Comparison of ENCODE assay signal across 8 mouse cellular contexts in genomic region chr8:107118803-107119233, GRCm38 (mm10). TPM values are rescaled to one million over a fixed set of nuclear protein-coding genes. Genes with fewer than 3 reads are reported as not detected.
DNase-seq lines count a peak whose midpoint lies in the region; ATAC-seq and TF ChIP-seq lines count a peak whose summit lies in the region.

No protein-coding gene starts in this region.

- H3K27me3 ChIP-seq in small intestine, adult 2 months (ENCODE audit: control insufficient read depth, insufficient read depth, low read length): no peaks in the 10 kb centered on the region
- H3K27me3 ChIP-seq in midbrain, embryonic 16.5 days (ENCODE audit: control insufficient read depth, insufficient read depth, low read depth, low read length): no peaks in the 10 kb centered on the region

- H3K27ac ChIP-seq in brown adipose tissue, adult 24 weeks (replicated peaks; ENCODE audit: low read depth, low read length): peak overlapping the region; percentile 5; the same call in 1 of the 2 replicates
- peak overlapping the region; percentile 89 for H3K27ac ChIP-seq in small intestine, adult 2 months (ENCODE audit: insufficient read depth, low read depth, low read length)
- H3K27ac ChIP-seq in midbrain, embryonic 16.5 days (ENCODE audit: low read length): no peak overlapping the region

- no peak; the same call in 1 of the 2 replicates for TF ChIP-seq POLR2A in small intestine, adult 2 months (IDR thresholded peaks at IDR 0.05; ENCODE audit: low read depth, low read length)

- H3K4me2 ChIP-seq in midbrain, embryonic 16.5 days (ENCODE audit: low read length): no peak overlapping the region

- H3K9ac ChIP-seq in midbrain, embryonic 16.5 days (ENCODE audit: low read depth, low read length): no peak overlapping the region

- 21% methylated on average over 7 of the region's 7 CpGs for WGBS in small intestine, adult 2 months
- WGBS in midbrain, embryonic 16.5 days: 67% methylated on average over 7 of the region's 7 CpGs

- H3K4me1 ChIP-seq in brown adipose tissue, adult 24 weeks (ENCODE audit: control insufficient read depth, insufficient read depth, insufficient read length, low read length): peaks cover 10% of the 10 kb centered on the region; the same call in 1 of the 2 replicates
- H3K4me1 ChIP-seq in small intestine, adult 2 months (ENCODE audit: control insufficient read depth, insufficient read depth, insufficient read length, low read length): peaks cover 24% of the 10 kb centered on the region
- H3K4me1 ChIP-seq in midbrain, embryonic 16.5 days (ENCODE audit: control insufficient read depth, insufficient read depth, low read length): no peaks in the 10 kb centered on the region

- peak; percentile 74 for DNase-seq in adrenal gland, adult 2 months
- DNase-seq in adrenal gland, postnatal 4 days (ENCODE audit: low spot score in 2 of 2): no peak
- DNase-seq in kidney, adult 8-10 months: peak; percentile 89 to 90
- DNase-seq in embryo, embryonic 11 days: no peak
- DNase-seq in layer of hippocampus, postnatal 10 days (ENCODE audit: low spot score in 2 of 2): no peak

- H3K36me3 ChIP-seq in small intestine, adult 2 months (ENCODE audit: control insufficient read depth, insufficient read depth, low read length): no peaks in the 10 kb centered on the region
- no peaks in the 10 kb centered on the region for H3K36me3 ChIP-seq in midbrain, embryonic 16.5 days (ENCODE audit: control insufficient read depth, insufficient read depth, low read length)

- no peak for TF ChIP-seq CTCF in small intestine, adult 2 months (IDR thresholded peaks at IDR 0.05; ENCODE audit: extremely low read depth, insufficient read length, insufficient replicate concordance, low read depth, low read length)

- no peak for ATAC-seq in midbrain, embryonic 16.5 days

- H3K9me3 ChIP-seq in midbrain, embryonic 16.5 days (replicated peaks; ENCODE audit: control insufficient read depth, low read length, poor library complexity, severe bottlenecking): no peaks in the 10 kb centered on the region

- H3K4me3 ChIP-seq in brown adipose tissue, adult 24 weeks (ENCODE audit: insufficient read depth, low read depth, low read length): no peak overlapping the region
- no peak overlapping the region for H3K4me3 ChIP-seq in small intestine, adult 2 months (ENCODE audit: low read depth, low read length)
- H3K4me3 ChIP-seq in midbrain, embryonic 16.5 days (ENCODE audit: low read depth, low read length): no peak overlapping the region

RNA-seq across cellular contexts. Expression of gene Terf2, which starts 22.5 kb away (rescaled TPM):
- 10 to 100 TPM; 22.9 to 23.5 TPM for total RNA-seq in adrenal gland, adult 2 months (2021)
- polyA plus RNA-seq in adrenal gland, adult 2 months (2012; rRNA removed): 5.5 and 6.3 TPM in 2 replicates
- 10 to 100 TPM; 35.7 to 38.4 TPM for total RNA-seq in adrenal gland, postnatal 4 days (2021)
- polyA plus RNA-seq in brown adipose tissue, adult 24 weeks (2012; ENCODE audit: insufficient read depth, insufficient read length, missing spikeins): 6.7 and 9.0 TPM in 2 replicates
- polyA plus RNA-seq in small intestine, adult 2 months (2012; rRNA removed): 2.5 and 4.5 TPM in 2 replicates
- polyA plus RNA-seq in midbrain, embryonic 16.5 days (2015; fragmentation: Nextera tagmentation; extraction: Ambion mirVana): 26.4 and 28.3 TPM in 2 replicates
- 10 to 100 TPM; 36.0 to 36.6 TPM for total RNA-seq in layer of hippocampus, postnatal 10 days (2021)

RNA-seq across cellular contexts. Expression of gene Cyb5b, which starts 31.6 kb away (rescaled TPM):
- 100 to 1,000 TPM; 384 to 492 TPM for total RNA-seq in adrenal gland, adult 2 months (2021)
- 212 and 282 TPM in 2 replicates for polyA plus RNA-seq in adrenal gland, adult 2 months (2012; rRNA removed)
- 100 to 1,000 TPM; 297 to 305 TPM for total RNA-seq in adrenal gland, postnatal 4 days (2021)
- polyA plus RNA-seq in brown adipose tissue, adult 24 weeks (2012; ENCODE audit: insufficient read depth, insufficient read length, missing spikeins): 177 and 294 TPM in 2 replicates
- polyA plus RNA-seq in small intestine, adult 2 months (2012; rRNA removed): 86.2 and 157 TPM in 2 replicates
- 120 and 124 TPM in 2 replicates for polyA plus RNA-seq in midbrain, embryonic 16.5 days (2015; fragmentation: Nextera tagmentation; extraction: Ambion mirVana)
- 100 to 1,000 TPM in 1 of 2 experiments, 10 to 100 TPM in 1; 97.0 to 102 TPM for total RNA-seq in layer of hippocampus, postnatal 10 days (2021)

RNA-seq across cellular contexts. Expression of gene Tmed6, which starts 53.4 kb away (rescaled TPM):
- not detected for total RNA-seq in adrenal gland, adult 2 months (2021)
- polyA plus RNA-seq in adrenal gland, adult 2 months (2012; rRNA removed): not detected in 2 replicates
- total RNA-seq in adrenal gland, postnatal 4 days (2021): 1 to 10 TPM in 1 of 2 experiments, not detected in 1; 8.2 TPM
- not detected in 2 replicates for polyA plus RNA-seq in brown adipose tissue, adult 24 weeks (2012; ENCODE audit: insufficient read depth, insufficient read length, missing spikeins)
- polyA plus RNA-seq in small intestine, adult 2 months (2012; rRNA removed): 7.1 and 88.2 TPM in 2 replicates
- not detected in 2 replicates for polyA plus RNA-seq in midbrain, embryonic 16.5 days (2015; fragmentation: Nextera tagmentation; extraction: Ambion mirVana)
- total RNA-seq in layer of hippocampus, postnatal 10 days (2021): not detected

Comparison
In these comparisons a context has a peak if more than half of its experiments do, and no peak if none do; other contexts are left out.
1. DNase-seq: peak in adrenal gland, adult 2 months (single experiment) and kidney, adult 8-10 months (2 of 2); none in adrenal gland, postnatal 4 days (0 of 2), embryo, embryonic 11 days (single experiment) and layer of hippocampus, postnatal 10 days (0 of 2).